Mouse (Mus musculus) testis, adult 2 months (tissue): ENCODE results near the gene Carmil3.

Source experiments
- CTCF ChIP-seq: fragments of 200-500 bp; IDR thresholded peaks from 2 replicates; pipeline ENCODE4 v1.5.1; 2012; ENCODE audit warnings: low read depth, mild to moderate bottlenecking, inconsistent platforms, low read length, moderate library complexity; ENCODE audit not compliant: control insufficient read depth, insufficient read depth, insufficient replicate concordance
- POLR2A ChIP-seq: fragments of 200-500 bp; IDR thresholded peaks from 2 replicates; pipeline ENCODE4 v1.6.1; 2012; ENCODE audit warnings: low read depth, mild to moderate bottlenecking, inconsistent platforms, low read length, moderate library complexity; ENCODE audit not compliant: control insufficient read depth

DNA sequence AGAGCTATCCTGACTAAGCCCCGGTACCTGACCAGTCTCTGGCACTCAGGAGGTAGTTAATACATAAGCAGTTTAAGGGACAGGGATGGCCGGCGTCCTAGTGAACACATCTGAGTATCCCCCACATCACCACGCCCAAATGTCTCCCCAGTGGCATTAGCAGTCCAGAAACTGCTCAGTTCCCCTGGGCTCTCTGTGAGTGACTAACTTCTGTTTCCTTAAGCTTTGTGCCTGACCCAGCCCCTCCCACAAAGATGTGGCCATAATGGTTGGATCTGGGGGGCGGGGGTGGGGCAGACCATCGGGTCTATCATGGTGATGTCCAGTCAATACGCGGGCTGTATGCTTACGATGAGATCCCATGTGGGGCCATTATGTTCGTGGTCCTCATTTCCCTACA is 19.1 kb downstream of the Carmil3 start:
- no peak for TF ChIP-seq CTCF
- no peak for TF ChIP-seq POLR2A
